Mouse (Mus musculus): ENCODE measurements around the gene Ola1.

DNA sequence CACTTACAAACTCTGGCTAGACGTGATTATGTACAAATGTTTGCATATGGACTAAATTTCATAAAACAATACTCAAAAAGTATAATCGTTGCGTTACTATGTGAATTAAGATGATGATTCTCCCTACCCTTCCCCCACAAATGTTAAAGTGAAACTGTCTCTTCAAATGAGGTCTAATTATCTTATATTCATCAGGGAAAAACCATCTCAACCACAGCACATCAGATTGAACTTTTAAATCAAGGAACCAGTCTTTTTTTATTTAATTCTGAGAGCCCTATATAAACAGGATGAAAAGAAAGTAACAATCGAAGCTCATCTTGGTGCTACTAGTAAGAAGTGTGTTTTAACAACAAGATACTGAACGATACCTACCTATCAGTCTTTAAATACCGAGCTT, 14.4 kb downstream of the Ola1 start:
- TF ChIP-seq CTCF (IDR thresholded peaks at IDR 0.05; ENCODE audit: borderline replicate concordance, insufficient read depth, low read depth, low read length) = no peak
- no peak for TF ChIP-seq POLR2A (IDR thresholded peaks at IDR 0.05; ENCODE audit: borderline replicate concordance, insufficient read depth, low read length)

Measured in cerebellum, adult 2 months (tissue).